ENCODE assay signal across 14 mouse cellular contexts in the genomic region with DNA sequence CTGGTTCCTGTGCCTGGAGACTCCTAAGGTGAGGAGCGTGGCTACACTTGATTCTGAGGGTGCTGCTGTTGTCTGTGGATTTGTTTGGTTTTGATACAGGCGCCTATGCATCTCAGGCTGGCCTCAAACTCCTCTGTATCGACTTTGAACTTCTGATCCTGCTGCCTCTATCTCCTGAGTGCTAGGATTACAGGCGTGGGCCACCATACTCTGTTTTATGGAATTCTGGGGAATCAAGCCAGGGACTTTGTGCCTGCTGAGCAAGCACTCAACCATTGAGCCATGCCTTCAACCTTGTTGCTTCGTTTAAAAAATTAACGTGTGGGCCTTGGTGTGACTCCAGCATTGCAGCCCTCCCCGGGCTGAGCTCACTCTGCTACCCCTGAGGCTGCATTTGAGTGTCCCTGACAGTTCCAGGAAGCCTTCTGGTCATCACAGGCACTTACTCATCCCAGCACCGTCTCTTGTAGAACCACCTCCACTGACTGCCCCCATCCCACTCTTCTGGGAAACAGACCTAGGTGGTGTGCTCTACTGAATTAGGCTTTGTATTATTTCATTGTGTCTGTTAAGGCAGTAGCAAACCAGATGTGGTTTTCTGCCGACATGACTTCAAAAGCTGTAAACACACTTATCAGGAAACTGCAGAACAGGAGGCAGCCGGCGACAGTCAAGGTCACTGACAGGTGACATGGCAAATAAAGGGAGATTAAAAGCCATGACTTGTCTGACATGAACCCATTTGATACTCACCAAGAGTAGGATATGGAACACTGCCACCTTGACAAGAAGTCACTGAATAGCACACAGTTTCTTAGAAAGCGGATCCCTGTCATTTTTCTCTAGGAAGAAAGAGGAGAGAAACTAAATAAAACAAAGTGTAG.
DNase-seq lines count a peak whose midpoint lies in the region; ATAC-seq lines count a peak whose summit lies in the region.
"Had no signal": no experiment of that assay in that cellular context is flagged by ENCODE, and none has a peak within 500 bp of the region (broad histone marks: within the 10 kb centered on the region; RNA-seq: fewer than 3 reads in every experiment).

No protein-coding gene starts in this region.

- H3K9me3 ChIP-seq in stomach, embryonic 14.5 days (ENCODE audit: control insufficient read depth, low read depth, low read length): no peaks in the 10 kb centered on the region
- H3K9me3 ChIP-seq: midbrain, embryonic 12.5 days had no signal

- peak; percentile 3 to 40 for DNase-seq in adrenal gland, postnatal 36 days
- DNase-seq in adrenal gland, postnatal 25 days: no peak
- DNase-seq in liver: peak; percentile 25
- DNase-seq in urinary bladder, adult 18-20 months (ENCODE audit: low spot score in 2 of 2): no peak
- no peak for DNase-seq in left cerebral cortex, adult 8-10 months (ENCODE audit: low spot score in 2 of 2)
- DNase-seq in cerebellum, postnatal 25 days: no peak
- DNase-seq: kidney, adult 9 months; thymus, adult 2 months had no signal

- H3K9ac ChIP-seq in stomach, embryonic 14.5 days (replicated peaks; ENCODE audit: low read depth, low read length): no peak overlapping the region
- H3K9ac ChIP-seq: midbrain, embryonic 12.5 days had no signal

- 0 out of 2 replicates have a peak overlapping the region, but pooled peaks have one; percentile 39 for H3K27ac ChIP-seq in stomach, embryonic 14.5 days (ENCODE audit: low read length)
- H3K27ac ChIP-seq: midbrain, embryonic 12.5 days had no signal

- H3K27me3 ChIP-seq in stomach, embryonic 14.5 days (ENCODE audit: control insufficient read depth, insufficient read depth, low read length): no peaks in the 10 kb centered on the region
- H3K27me3 ChIP-seq: midbrain, embryonic 12.5 days had no signal

- peaks cover 13% of the 10 kb centered on the region; the same call in 1 of the 2 replicates for H3K4me1 ChIP-seq in stomach, embryonic 14.5 days (ENCODE audit: control insufficient read depth, insufficient read depth, low read length)

- peak; percentile 74 for ATAC-seq in erythroblast, adult 5-6 weeks (replicated peaks; ENCODE audit: low FRiP score, poor library complexity, severe bottlenecking)
- no peak for ATAC-seq in stomach, embryonic 14.5 days (ENCODE audit: insufficient number of reproducible peaks, insufficient read depth, low FRiP score, low read depth)
- ATAC-seq: lung, postnatal 0 days had no signal

- H3K36me3 ChIP-seq in stomach, embryonic 14.5 days (ENCODE audit: control insufficient read depth, insufficient read depth, low read length): no peaks in the 10 kb centered on the region
- H3K36me3 ChIP-seq: G1E; midbrain, embryonic 12.5 days had no signal

- H3K4me2 ChIP-seq in stomach, embryonic 14.5 days (replicated peaks; ENCODE audit: low read depth, low read length): no peak overlapping the region
- H3K4me2 ChIP-seq: midbrain, embryonic 12.5 days had no signal

- 51% methylated on average over 12 of the region's 12 CpGs for WGBS in stomach, embryonic 14.5 days

- H3K4me3 ChIP-seq in stomach, embryonic 14.5 days (ENCODE audit: low read depth, low read length): no peak overlapping the region
- H3K4me3 ChIP-seq: erythroblast, embryonic 14.5 days; midbrain, embryonic 12.5 days had no signal

Comparison
In these comparisons a context has a peak if more than half of its experiments do, and no peak if none do; other contexts are left out.
1. DNase-seq: peak in adrenal gland, postnatal 36 days (2 of 2) and liver (single experiment); none in adrenal gland, postnatal 25 days (single experiment), urinary bladder, adult 18-20 months (0 of 2), left cerebral cortex, adult 8-10 months (0 of 2) and cerebellum, postnatal 25 days (0 of 2).